Mouse (Mus musculus) hematopoietic stem cell, adult 5-6 weeks (primary cell): ENCODE data around the gene Scpep1. TPM values are rescaled to one million over a fixed set of nuclear protein-coding genes. Genes with fewer than 3 reads are reported as not detected.
"Not testable (repeated sequence)": the region's sequence is repeated elsewhere in the genome, so short reads cannot be mapped to it uniquely, and the experiment has no call there.

ENCODE experiments used
- ATAC-seq, 2 experiments: fragments of 125-278 bp in 1 of 2; replicated peaks in 1 of 2; 2 replicates each; pipeline ENCODE4 v1.8.0; 2016 to 2017; ENCODE audit warnings: inconsistent platforms in 2 of 2, mild to moderate bottlenecking in 2 of 2, moderate number of reproducible peaks in 2 of 2, low read depth in 1 of 2, moderate TSS enrichment in 1 of 2; ENCODE audit not compliant: low FRiP score in 2 of 2, poor library complexity in 2 of 2, severe bottlenecking in 2 of 2, insufficient read depth in 1 of 2, low TSS enrichment in 1 of 2
- total RNA-seq: library from RNA; stranded (forward); fragments of 172-1452, 232-1000 nt; gene quantifications from 2 replicates; pipeline ENCODE4 v1.2.3, GENCODE M21; 2017

Gene Scpep1
- total RNA-seq, 1 experiment from 2014 or later = 13.4 TPM

- no peak for ATAC-seq
These were observed 57.5 kb downstream of the Scpep1 start for GRCm38 (mm10) chr11:88897624-88898379.

- not testable (repeated sequence) for ATAC-seq
These were observed 59.4 kb downstream of the Scpep1 start for GRCm38 (mm10) chr11:88895800-88896232.

- not testable (repeated sequence) for ATAC-seq
These were observed 60.0 kb downstream of the Scpep1 start for GRCm38 (mm10) chr11:88895235-88895634.

GRCm38 (mm10) chr11:88894279-88894678, 61.0 kb downstream of the Scpep1 start:
- ATAC-seq = not testable (repeated sequence)

- ATAC-seq = not testable (repeated sequence)
These were observed 61.8 kb downstream of the Scpep1 start for GRCm38 (mm10) chr11:88893501-88893900.

- not testable (repeated sequence) for ATAC-seq
These were observed 62.5 kb downstream of the Scpep1 start for GRCm38 (mm10) chr11:88892789-88893188.

GRCm38 (mm10) chr11:88891921-88892561, 63.2 kb downstream of the Scpep1 start:
- ATAC-seq = not testable (repeated sequence)

- ATAC-seq = not testable (repeated sequence)
These were observed 63.8 kb downstream of the Scpep1 start for GRCm38 (mm10) chr11:88891446-88891845.

- ATAC-seq = not testable (repeated sequence)
These were observed 64.4 kb downstream of the Scpep1 start for GRCm38 (mm10) chr11:88890904-88891303.

- ATAC-seq = no peak
These were observed 66.3 kb downstream of the Scpep1 start for GRCm38 (mm10) chr11:88888996-88889395.

- ATAC-seq = no peak
These were observed 70.7 kb downstream of the Scpep1 start for GRCm38 (mm10) chr11:88884376-88885065.

GRCm38 (mm10) chr11:88878011-88878410, 77.3 kb downstream of the Scpep1 start:
- no peak for ATAC-seq

Other genes starting within 250 kb of the Scpep1 start
- 397 and 440 TPM in 2 replicates for gene Msi2, start 237.0 kb downstream of the Scpep1 start, total RNA-seq
- gene Akap1, start 90.9 kb downstream of the Scpep1 start, total RNA-seq = 16.7 and 22.4 TPM in 2 replicates
- not detected in 2 replicates for gene Elobl, start 11.5 kb upstream of the Scpep1 start, total RNA-seq
- gene Coil, start 14.8 kb upstream of the Scpep1 start, total RNA-seq = 15.5 and 22.5 TPM in 2 replicates
- gene Trim25, start 43.9 kb upstream of the Scpep1 start, total RNA-seq = 26.1 and 36.6 TPM in 2 replicates
- gene Dgke, start 111.4 kb upstream of the Scpep1 start, total RNA-seq = 9.5 and 10.2 TPM in 2 replicates
- gene Gm525, start 118.4 kb upstream of the Scpep1 start, total RNA-seq = not detected in 2 replicates